Mouse (Mus musculus): ENCODE measurements at regions not wholly inside any gene's neighbourhood (a gene's known extent, or its start where the extent isn't known, plus 50 kb on each side); places are given as distances from the start of the nearest gene placed in this dataset.

DNA sequence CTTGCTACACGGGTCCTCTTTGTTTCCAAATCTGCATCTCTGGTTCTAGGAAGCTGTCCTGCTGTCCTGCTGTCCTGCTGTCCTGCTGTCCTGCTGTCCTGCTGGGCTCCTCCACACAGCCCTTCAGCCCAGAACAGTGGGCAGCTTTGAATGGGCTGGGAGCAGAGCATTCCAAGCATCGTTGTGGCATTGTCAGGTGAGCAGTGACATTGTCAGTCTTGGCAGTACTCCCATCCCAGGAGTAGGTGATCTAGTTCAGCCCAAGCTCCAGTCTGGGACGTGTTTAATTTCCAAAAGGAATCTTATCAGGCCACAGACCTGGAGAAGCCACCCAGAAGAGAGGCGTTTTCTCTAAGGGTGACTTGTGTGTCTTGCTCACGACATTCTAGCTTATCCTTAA, 99.4 kb upstream of the Foxn2 start:
- TF ChIP-seq GATA1 (IDR thresholded peaks at IDR 0.05; ENCODE audit: borderline replicate concordance, low read length) (no peak), FLI1 (IDR thresholded peaks at IDR 0.05; ENCODE audit: low read length) (no peak)

Data from megakaryocyte, embryonic 14.5 days (primary cell).